Mouse (Mus musculus) liver, postnatal 0 days (tissue): ENCODE measurements around the gene Atp5g1. TPM values are rescaled to one million over a fixed set of nuclear protein-coding genes. Genes with fewer than 3 reads are reported as not detected.
"Not testable (repeated sequence)": the region's sequence is repeated elsewhere in the genome, so short reads cannot be mapped to it uniquely, and the experiment has no call there.

Source experiments
- ATAC-seq: fragments of 200-750 bp; cut with Nextera tagmentation; 2 replicates; pipeline ENCODE4 v1.8.0; 2017; ENCODE audit warnings: mild to moderate bottlenecking, moderate library complexity
- DNase-seq: peaks from one replicate; pipeline ENCODE4 v3.0.0-alpha.2; 2016
- H3K27ac ChIP-seq: fragments of 300-500 bp; sonication (generic); 2 replicates; pipeline ENCODE4 v1.5.1; 2014; ENCODE audit warnings: antibody characterized with exemption, moderate library complexity, mild to moderate bottlenecking, low read depth
- H3K27me3 ChIP-seq: fragments of 300-500 bp; sonication (generic); 2 replicates; pipeline ENCODE4 v1.6.1; 2014; ENCODE audit warnings: low read length, control low read depth, mixed read lengths; ENCODE audit not compliant: insufficient read depth
- H3K36me3 ChIP-seq: fragments of 300-500 bp; sonication (generic); replicated peaks from 2 replicates; pipeline ENCODE4 v1.6.1; 2014; ENCODE audit warnings: mild to moderate bottlenecking, control low read depth, low read length, moderate library complexity, mixed read lengths; ENCODE audit not compliant: insufficient read depth
- H3K4me1 ChIP-seq: fragments of 300-500 bp; sonication (generic); 2 replicates; pipeline ENCODE4 v1.6.1; 2014; ENCODE audit warnings: antibody characterized with exemption, mild to moderate bottlenecking, control low read depth; ENCODE audit not compliant: insufficient read depth
- H3K4me2 ChIP-seq: fragments of 300-500 bp; sonication (generic); 2 replicates; pipeline ENCODE4 v1.6.1; 2014; ENCODE audit warnings: low read depth, mild to moderate bottlenecking, low read length, moderate library complexity, mixed read lengths
- H3K4me3 ChIP-seq: fragments of 300-500 bp; sonication (generic); 2 replicates; pipeline ENCODE4 v1.5.1; 2014; ENCODE audit warnings: low read depth, low read length
- H3K9ac ChIP-seq: fragments of 300-500 bp; sonication (generic); replicated peaks from 2 replicates; pipeline ENCODE4 v1.6.1; 2014; ENCODE audit warnings: mild to moderate bottlenecking, moderate library complexity
- H3K9me3 ChIP-seq: fragments of 300-500 bp; sonication (generic); 2 replicates; pipeline ENCODE4 v1.6.1; 2016; ENCODE audit warnings: mild to moderate bottlenecking, control low read depth, low read length, mixed read lengths
- CTCF ChIP-seq: sonication (generic); IDR thresholded peaks from 2 replicates; pipeline ENCODE4 v1.5.1; 2016; ENCODE audit warnings: antibody characterized with exemption, low read depth
- EP300 ChIP-seq: IDR thresholded peaks from 2 replicates; pipeline ENCODE4 v1.6.1; 2016; ENCODE audit warnings: antibody characterized with exemption, low read depth, mild to moderate bottlenecking
- WGBS: fragments of 180-500 bp; shearing (Covaris S2); extraction: QIAGEN DNeasy Blood & Tissue Kit; methylation state at CpG from one replicate; pipeline ENCODE4 v1.1.7; 2014; ENCODE audit not compliant: insufficient replicate concordance; 5-methylcytosine and 5-hydroxymethylcytosine counted together
- polyA plus RNA-seq: library from polyadenylated mRNA; unstranded; fragments of >200 nt; fragmentation: Nextera tagmentation; extraction: Ambion mirVana; gene quantifications from 2 replicates; pipeline ENCODE4 v1.2.1, GENCODE M21; 2015

Atp5g1 gene
- 781 and 849 TPM in 2 replicates for polyA plus RNA-seq

GRCm38 (mm10) chr11:96075509-96076220 lies at the start of gene Atp5g1:
Gene Atp5g1 (minus strand): TSS chr11:96075670.
- H3K36me3 ChIP-seq = peaks cover 4% of the 10 kb centered on the region
- peak within 1 kb of the TSS; percentile 87 for H3K4me3 ChIP-seq
- under 1% methylated on average over 37 of the region's 37 CpGs for WGBS
- no peaks in the 10 kb centered on the region for H3K9me3 ChIP-seq
- ATAC-seq (peak; percentile 96), DNase-seq (peak; percentile 95)
- H3K4me2 ChIP-seq = peak within 1 kb of the TSS; percentile 96
- peak within 1 kb of the TSS; percentile 93 for H3K27ac ChIP-seq
- no peak for TF ChIP-seq CTCF
- TF ChIP-seq EP300 = peak; percentile 66; the same call in 1 of the 2 replicates
- H3K9ac ChIP-seq = peak within 1 kb of the TSS; percentile 89
- H3K27me3 ChIP-seq = no peaks in the 10 kb centered on the region
- peaks cover 16% of the 10 kb centered on the region for H3K4me1 ChIP-seq

GRCm38 (mm10) chr11:96124052-96124914 lies 48.8 kb upstream of the Atp5g1 start:
- TF ChIP-seq EP300 (no peak), CTCF (no peak)
- Histone ChIP-seq H3K9me3 (no peaks in the 10 kb centered on the region), H3K4me2 (peak overlapping the region; percentile 59), H3K27me3 (peaks cover 38% of the 10 kb centered on the region), H3K4me1 (peaks cover 5% of the 10 kb centered on the region; the same call in 1 of the 2 replicates), H3K27ac (no peak overlapping the region), H3K9ac (no peak overlapping the region), H3K4me3 (peak overlapping the region; percentile 26), H3K36me3 (no peaks in the 10 kb centered on the region)
- ATAC-seq = no peak
- WGBS = 4% methylated on average over 45 of the region's 45 CpGs
- peak; percentile 28 for DNase-seq

- peaks cover 38% of the 10 kb centered on the region for H3K27me3 ChIP-seq
These were observed 47.3 kb upstream of the Atp5g1 start for GRCm38 (mm10) chr11:96122806-96123205.

GRCm38 (mm10) chr11:96119401-96119800 lies 43.9 kb upstream of the Atp5g1 start:
- Histone ChIP-seq H3K4me1 (peaks cover 3% of the 10 kb centered on the region; the same call in 1 of the 2 replicates), H3K36me3 (no peaks in the 10 kb centered on the region), H3K9me3 (no peaks in the 10 kb centered on the region), H3K27me3 (peaks cover 21% of the 10 kb centered on the region), H3K27ac (no peak overlapping the region), H3K4me2 (no peak overlapping the region), H3K9ac (no peak overlapping the region), H3K4me3 (no peak overlapping the region)
- DNase-seq = no peak
- 59% methylated on average over 3 of the region's 3 CpGs for WGBS
- TF ChIP-seq CTCF (no peak), EP300 (no peak)
- ATAC-seq = no peak

More at GRCm38 (mm10) chr11:96122806-96123205, 47.3 kb upstream of the Atp5g1 start:
- H3K36me3 ChIP-seq, H3K4me1 ChIP-seq, H3K9me3 ChIP-seq, H3K27ac ChIP-seq, DNase-seq, H3K4me2 ChIP-seq, ATAC-seq, H3K4me3 ChIP-seq, H3K9ac ChIP-seq: not testable (repeated sequence)
- WGBS = 73% methylated on average over 3 of the region's 4 CpGs

- not testable (repeated sequence) for H3K4me2 ChIP-seq, H3K36me3 ChIP-seq, H3K27me3 ChIP-seq, H3K9me3 ChIP-seq, H3K4me3 ChIP-seq, H3K4me1 ChIP-seq, DNase-seq, ATAC-seq, H3K27ac ChIP-seq, H3K9ac ChIP-seq
- 52% methylated on average over 3 of the region's 3 CpGs for WGBS
These were observed 41.5 kb upstream of the Atp5g1 start for GRCm38 (mm10) chr11:96116925-96117324.

GRCm38 (mm10) chr11:96116116-96116515 lies 40.6 kb upstream of the Atp5g1 start:
- Histone ChIP-seq H3K27me3 (0 out of 2 replicates have a peak, but pooled peaks cover 9% of the 10 kb centered on the region), H3K36me3 (no peaks in the 10 kb centered on the region), H3K4me3 (no peak overlapping the region), H3K4me2 (no peak overlapping the region), H3K27ac (no peak overlapping the region), H3K9ac (no peak overlapping the region), H3K4me1 (no peaks in the 10 kb centered on the region), H3K9me3 (no peaks in the 10 kb centered on the region)
- no peak for ATAC-seq
- DNase-seq = no peak
- 78% methylated on average over 3 of the region's 3 CpGs for WGBS
- no peak for TF ChIP-seq CTCF
- TF ChIP-seq EP300 = no peak
